Mouse (Mus musculus) heart, postnatal 25 days (tissue): ENCODE data around the gene Gngt2. TPM values are rescaled to one million over a fixed set of nuclear protein-coding genes. Genes with fewer than 3 reads are reported as not detected.

ENCODE experiments used
- DNase-seq: peaks from one replicate; pipeline ENCODE4 v3.0.0; 2022; ENCODE audit warnings: low spot score
- intact Hi-C: fragments of 180-260 bp; cut with DNase I; formaldehyde crosslinking; loops from one replicate; pipeline ENCODE4 v1.15.1; 2025
- total RNA-seq, 2 experiments: library from RNA; stranded (reverse); gene quantifications; 2 replicates each; pipeline ENCODE4 v1.2.3; 2021

Gene Gngt2
- total RNA-seq, 2 experiments from 2014 or later, result 20.6 to 21.9 TPM

DNA sequence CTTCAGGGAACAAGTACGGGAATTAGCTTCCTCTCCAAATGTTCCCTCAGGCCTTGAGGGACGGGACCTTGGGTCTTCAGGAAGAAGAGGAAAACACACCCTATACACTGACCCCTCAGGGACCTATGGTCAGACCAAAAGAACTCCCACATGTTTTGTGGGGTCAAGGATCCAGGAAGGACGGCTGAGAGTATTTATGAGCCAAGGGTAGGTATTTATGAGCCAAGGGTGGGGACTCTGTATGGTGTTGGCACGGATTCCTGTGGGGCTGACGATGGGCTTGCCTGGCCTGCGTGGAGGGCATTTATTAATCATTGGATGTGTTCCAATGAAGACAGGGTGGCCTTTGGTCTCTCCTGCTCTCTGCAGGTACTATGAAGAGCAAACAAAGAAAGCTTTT lies 583 bp upstream of the Gngt2 start:
- DNase-seq, result no peak
- intact Hi-C loops, result no loop called here

DNA sequence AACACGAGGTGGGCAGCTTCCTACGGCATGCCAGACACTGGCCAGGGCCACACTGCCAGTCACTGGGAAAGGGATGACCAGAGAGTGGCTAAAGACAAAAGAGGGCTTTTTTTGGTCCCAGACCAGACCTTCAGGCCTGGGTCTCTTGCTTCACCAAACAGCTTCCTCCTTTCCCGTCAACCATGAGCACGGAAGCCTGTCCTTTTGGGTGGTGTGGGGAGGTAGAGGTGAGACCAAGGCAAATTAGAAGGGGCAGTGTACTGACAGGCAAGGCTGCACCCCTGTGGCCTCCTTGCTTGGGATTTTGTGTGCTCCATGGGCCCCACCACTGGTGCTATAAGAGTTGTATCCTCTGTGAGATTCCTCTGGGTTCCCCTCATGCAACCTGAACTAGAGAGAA lies 1.6 kb downstream of the Gngt2 start:
- intact Hi-C loops, result no loop called here
- no peak for DNase-seq

DNA sequence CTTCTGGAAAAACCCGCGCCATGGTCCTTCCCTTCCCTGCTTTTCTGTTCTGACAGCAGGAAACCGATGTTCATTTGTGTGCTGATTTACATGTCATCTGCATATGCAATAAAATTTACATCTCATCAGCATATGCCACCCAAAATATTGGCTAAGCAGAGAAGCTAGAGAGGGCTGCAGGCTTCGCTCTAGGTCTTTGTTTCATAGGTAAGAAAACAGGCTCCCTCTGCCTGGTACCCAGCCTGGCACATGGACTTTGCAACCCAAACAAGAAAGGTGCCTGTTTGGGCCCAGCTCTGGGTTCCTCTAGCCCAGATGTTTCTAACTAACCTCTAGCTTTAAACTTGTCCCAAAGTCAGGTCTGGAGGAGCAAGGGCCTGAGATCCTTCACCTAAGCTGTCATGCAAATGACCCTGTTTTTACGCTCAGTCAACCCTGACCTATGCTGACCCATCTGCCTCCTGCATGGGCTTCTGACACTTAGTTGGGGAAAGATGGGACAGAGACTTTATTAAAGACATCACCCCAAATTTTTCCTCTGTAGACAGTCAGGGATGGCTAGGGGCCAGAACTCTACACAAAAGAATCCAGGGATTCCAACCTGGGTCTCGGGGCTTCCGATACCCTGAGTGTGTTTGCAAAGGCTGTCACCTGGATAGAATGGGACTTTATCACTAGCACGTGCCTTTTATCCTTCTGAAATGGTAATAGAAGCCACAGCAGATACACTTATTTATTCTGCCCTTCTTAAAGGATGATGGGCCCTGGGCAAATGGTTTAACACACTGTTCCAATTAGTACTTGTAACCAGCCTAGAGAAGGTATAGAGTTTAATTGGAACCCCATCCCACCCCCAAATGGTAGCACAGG lies 2.2 kb downstream of the Gngt2 start:
- no peak for DNase-seq
- intact Hi-C loops, result no loop called here

DNA sequence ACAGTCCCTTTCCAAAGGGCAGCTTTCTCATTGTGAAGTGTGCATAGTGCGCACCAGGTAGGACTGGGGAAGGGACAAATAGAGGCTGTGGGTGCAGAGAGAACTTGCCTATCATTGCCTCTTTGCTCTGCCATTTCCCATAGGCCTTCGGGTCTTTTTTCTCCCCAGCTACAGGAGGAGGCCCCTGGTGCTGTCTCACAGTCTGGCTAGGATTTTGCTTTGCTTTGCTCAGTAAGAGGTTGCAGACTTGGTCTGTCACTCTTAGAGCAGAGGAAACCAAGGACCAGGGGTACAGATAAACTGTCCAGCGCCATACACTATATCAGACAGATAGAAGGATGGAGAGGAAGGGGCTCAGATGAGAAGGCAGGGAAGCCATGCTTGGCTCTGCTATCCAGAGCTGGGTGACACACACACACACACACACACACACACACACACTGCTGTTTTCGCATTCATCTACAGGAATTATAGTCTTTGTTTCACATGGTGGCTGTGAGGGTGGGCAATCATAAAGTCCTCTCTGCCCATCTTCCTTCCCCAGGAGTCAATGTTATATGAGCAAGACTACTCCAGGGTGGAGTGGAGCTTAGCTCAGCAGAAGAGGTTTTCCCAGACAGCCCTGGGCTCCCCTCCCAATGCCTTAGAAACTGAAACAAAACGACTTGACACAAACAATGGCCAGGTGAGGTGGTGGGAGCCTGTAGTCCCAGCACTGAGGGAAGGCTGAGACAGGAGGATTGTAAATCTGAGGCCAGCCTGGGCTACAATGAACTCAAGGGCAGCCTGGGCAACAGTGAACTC lies 3.9 kb downstream of the Gngt2 start:
- intact Hi-C loops, result no loop called here
- DNase-seq, result no peak

DNA sequence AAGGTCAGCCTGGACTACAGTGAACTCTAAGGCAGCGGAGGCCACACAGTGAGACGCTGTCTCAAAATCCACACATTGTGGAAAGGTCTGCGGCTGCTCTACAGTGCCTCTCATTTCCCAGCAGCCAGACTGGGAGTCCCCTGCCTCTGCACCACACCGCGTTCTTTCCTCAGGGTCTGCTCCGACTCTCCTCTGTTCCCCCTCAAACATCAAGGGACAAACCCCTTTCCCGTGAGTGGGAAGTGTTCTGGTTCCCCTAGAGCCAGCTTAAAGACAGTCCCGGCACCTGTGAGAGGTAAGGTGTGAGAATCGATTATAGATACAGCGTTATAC lies 4.4 kb downstream of the Gngt2 start:
- intact Hi-C loops, result no loop called here
- DNase-seq, result no peak

DNA sequence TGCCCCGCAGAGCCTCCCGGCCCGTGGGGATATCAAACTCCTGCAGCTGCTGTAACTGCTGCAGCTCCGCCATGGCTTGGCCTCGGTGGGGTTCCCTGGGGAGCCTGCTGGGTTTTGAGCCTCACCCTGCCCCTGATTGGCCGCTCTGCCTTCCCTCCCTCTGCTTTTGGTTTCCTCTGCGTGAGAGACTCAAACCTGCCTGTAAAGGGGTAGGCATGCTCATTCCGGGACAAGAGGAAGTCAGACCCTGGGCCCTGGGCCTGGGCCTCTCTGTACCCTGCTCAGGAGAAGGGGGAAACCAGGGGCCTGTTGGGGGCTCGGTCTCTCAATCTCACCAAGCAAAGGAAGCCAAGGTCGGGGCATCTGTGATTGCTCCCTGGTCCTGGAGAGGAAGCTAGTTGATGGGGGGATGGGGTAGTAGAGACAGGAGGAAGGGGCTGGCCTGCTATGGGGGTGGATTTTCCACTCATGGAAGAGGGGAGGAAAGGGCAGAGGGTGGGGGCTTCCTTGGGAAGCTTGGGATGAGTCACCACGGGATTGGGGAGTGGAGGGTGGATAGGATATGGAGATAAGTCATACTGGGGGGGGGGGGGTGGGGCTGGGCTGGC lies 5.2 kb downstream of the Gngt2 start, which contains the start of gene Abi3:
TSS of gene Abi3 (minus strand) at position 403 of the 608 bp plus-strand sequence.
- peak; percentile 65 for DNase-seq
- intact Hi-C loops, result no loop called here

DNA sequence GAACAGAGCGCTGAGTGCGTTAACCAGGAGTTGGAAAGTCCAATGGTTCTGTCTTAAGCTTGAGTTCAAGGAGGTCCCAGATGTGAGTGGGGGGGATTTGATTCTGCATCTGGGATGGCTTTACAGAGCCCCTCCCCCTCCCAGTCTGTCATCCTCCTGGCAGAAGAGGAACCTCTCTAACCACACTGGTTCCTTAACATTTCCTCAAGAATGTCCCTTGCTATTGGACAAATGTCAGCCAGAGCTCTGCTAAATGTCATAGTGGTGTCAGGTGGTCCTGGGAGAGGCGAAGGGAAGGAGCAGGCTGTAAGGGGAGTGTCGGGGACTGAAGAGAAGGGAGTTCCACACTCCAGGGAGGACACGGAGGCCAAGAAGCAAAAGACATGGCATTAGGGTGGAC lies 5.9 kb downstream of the Gngt2 start:
- intact Hi-C loops, result no loop called here
- no peak for DNase-seq

DNA sequence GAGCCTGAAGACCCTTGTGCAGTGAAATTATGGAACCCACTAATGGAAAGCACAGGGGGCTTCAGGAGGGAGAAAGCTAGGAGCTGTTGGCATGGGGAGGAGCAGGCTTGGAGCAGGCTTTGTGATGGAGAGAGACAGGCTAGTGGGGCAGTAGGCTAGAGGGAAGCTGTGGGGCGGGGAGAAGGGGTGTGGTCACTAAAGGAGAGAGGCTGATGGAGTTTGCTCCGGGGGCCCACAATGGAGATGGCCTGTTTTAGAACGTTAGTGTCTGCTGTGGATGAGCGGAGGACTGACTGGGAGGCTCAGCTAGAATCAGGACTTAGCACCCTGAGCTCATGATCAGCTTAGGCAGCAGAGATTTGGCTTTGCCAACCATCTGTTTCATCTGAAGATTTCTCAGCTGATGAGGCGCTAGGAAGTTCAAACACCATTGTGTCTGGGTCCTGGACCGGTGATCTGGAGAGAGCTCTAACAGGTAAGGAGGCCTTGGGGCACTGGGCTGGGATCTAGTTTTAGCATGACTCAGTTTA lies 6.5 kb downstream of the Gngt2 start:
- no peak for DNase-seq
- intact Hi-C loops, result no loop called here

DNA sequence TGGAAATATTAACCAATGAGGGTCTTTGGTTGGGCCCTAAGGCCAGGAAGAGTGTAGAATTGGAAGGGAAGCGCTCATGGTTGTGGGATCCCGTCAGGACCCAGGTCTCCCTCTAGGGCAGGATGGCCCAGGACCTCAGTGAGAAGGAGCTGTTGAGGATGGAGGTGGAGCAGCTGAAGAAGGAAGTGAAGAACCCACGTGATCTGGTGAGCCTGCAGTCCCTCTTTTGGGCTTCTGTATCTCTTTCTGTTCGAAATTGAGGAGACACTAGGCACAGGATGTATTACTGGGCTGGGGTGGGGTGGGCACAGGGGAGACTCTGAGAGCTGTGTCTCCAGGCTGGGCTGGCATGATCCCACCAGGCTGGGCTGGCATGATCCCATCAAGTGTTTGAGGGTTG lies 7.9 kb downstream of the Gngt2 start:
- DNase-seq, result no peak
- intact Hi-C loops, result no loop called here

DNA sequence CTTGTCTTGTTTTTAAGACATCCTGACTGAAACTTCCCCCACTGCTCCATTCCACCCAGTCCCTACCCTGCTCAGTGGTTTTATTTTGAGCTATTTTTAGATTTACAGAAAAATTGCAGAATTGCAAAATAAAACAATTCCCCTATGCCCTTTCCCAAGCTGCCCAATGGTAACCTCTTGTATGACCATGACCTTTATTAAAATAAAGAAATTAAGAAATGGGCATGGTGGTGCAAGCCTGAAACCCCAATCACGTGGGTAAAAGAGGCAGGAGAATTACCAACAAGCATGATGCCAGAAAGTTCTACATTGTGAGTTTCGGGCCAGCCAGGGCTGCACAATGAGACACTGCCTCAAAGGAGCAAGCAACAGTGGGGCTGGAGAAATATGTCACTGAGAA lies 13.9 kb downstream of the Gngt2 start:
- DNase-seq, result no peak
- intact Hi-C loops, result loop anchor here (5.0 kb wide), 1 partner anchor 79 kb away; no protein-coding TSS in a partner anchor

DNA sequence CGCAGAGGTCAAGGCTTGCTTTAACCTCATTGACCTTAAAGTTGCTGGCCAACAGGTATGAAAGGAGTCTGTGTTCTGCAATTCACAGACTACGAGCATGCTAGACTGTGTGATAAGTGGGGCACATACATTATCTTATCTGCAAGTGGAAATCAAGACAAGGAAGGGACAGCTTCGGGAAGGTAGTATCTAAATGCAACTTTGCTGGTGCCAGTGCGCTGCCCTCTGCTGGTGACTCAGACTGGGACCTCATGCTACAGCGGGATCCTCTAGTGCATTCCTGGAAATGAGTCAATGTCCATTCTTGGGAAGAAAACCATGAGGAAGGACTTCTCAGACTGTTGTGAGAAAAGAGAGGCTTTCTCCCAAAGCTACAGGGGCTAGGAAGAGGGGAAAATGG lies 16.7 kb downstream of the Gngt2 start:
- DNase-seq, result peak; percentile 33
- intact Hi-C loops, result loop anchor here (1.0 to 5.0 kb wide), 2 partner anchors 24 to 81 kb away; no protein-coding TSS in a partner anchor

DNA sequence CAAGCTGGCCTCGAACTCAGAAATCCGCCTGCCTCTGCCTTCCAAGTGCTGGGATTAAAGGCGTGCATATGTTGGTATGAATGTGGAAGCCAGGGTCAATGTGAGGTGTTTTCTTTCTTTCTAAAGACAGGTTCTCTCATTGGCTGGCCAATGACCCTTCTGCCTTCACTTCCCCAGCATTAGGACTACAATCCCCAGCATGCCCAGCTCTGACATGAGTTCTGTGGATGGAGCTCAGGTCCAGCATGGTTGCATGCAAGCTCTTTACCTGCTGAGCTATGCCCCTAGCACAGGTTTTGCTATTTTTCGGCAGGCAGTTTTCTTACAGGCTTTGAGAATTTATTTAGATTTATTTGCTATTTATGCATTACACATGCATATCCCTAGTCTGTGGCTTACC lies 20.3 kb downstream of the Gngt2 start:
- intact Hi-C loops, result loop anchor here (5.0 kb wide), 1 partner anchor 170 kb away; no protein-coding TSS in a partner anchor
- no peak for DNase-seq

DNA sequence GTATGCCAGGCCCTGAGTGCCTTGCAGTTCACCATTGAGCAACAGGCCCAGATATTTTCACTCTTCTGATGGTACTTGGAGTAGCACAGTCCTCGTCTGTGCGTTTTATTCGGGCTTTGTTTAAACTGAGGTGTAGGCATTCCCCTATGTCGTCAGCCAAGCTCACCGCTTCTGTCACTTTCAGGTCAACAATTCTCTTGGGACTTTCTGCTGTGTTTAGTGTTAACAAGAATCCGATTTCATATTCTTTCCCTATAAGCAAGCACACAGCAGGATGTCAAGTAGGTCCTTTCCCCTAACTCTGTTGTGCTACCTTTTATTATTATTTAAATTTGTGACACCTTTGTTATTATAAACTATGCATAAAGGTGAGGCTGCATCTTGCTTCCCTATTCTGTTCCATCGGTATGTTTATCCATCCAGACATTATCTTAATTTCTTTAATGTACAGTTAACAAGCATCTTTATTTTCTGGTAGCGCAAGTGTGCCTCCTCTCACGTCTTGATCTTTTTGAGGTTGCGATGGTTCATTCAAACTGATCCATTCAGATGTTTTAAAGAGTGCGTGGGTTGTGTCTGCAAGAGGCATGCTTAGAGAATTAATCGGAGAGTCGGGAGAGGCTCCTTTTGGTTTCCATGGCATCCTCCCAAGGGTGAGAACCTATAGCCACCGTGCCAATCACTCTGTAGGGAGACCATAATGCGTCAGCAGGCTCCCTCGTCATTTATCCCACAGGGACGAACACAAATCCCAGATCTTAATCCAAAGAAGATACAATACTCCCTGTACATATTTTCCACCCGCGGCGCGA lies 20.9 kb downstream of the Gngt2 start:
- intact Hi-C loops, result loop anchor here (5.0 kb wide), 1 partner anchor 171 kb away; no protein-coding TSS in a partner anchor
- DNase-seq, result no peak

DNA sequence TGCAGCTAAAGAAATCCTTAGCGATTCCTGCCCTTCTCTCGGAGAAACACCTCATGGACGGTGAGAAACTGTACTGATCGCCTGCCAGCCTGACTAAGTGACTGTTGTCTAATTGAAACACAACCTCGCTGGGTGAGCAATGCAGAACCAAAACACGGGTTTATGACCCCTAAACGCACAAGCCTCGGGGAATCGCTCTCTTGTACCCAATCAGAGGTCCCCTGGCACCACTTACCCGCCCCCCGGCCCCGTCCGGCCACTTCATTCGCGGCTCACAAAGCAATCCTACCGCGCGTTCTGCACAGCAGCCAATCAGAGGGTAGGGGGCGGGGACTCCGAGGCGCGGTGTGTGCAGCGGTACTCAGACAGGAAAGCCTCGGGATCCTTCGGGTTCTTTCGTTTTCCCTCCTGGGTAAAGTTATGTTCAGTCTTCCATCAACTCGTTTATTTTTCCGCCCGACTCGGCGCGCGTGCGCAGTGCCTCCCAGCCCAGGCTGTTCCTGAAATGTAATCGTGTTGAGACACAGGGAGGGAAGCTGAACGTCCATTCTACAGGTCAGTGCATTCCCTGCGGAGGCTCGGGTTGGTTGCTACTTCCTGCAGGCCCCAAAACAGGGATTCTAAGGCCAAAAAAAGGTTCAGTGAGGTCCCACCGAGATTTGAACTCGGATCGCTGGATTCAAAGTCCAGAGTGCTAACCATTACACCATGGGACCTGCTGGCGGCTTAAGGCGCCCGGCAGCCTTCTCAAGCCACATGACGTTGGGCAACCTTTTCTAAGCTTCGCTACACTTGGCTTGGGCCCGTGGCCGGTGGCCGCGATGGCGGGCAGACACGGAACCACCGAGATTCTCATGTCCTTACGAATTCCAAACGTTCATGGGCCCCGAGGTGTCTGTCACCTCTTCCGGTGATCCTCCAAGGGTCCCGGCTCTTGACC lies 21.8 kb downstream of the Gngt2 start:
- DNase-seq, result peak; percentile 95
- intact Hi-C loops, result loop anchor here (5.0 kb wide), 1 partner anchor 171 kb away; no protein-coding TSS in a partner anchor

DNA sequence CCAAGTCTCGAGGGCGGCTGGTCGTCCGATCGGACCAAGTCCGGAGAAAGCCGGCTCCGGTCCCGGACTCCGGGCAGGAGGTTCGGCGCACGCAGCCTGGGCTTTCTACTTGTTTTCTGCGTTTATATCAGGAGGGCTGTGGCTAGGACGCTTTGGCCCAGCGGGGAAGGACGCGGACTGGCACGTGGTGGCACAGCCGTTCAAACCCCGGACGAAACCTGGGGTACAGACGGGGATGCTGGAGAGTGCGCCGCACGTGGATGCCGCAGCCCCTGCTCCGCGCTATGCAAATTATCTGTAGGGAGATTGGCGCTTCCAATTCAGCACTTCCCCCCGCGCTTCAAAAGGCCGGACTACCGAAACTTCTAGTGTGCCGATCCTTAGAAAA lies 22.4 kb downstream of the Gngt2 start:
- intact Hi-C loops, result loop anchor here (5.0 kb wide), 1 partner anchor 172 kb away; no protein-coding TSS in a partner anchor
- DNase-seq, result no peak

DNA sequence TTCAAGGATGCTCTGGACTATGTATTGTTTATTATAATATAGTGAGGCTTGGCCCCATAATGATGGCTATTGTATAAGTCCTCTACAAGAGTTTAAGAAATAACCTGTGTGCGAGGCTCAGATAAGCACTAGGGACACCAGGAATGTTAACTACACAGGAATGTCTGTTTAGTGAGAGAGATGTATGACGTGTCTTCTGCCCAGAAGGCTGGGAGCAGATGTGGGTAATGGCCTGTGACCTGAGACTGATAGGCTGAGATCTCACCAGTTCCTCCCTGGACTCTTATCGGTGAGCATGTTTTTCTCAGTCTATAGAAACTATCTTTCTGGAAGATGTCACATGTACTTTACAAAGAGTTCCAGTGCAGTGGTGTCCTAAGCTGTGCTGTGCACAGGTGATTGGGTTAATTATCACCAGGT lies 23.1 kb downstream of the Gngt2 start:
- intact Hi-C loops, result no loop called here
- DNase-seq, result no peak

DNA sequence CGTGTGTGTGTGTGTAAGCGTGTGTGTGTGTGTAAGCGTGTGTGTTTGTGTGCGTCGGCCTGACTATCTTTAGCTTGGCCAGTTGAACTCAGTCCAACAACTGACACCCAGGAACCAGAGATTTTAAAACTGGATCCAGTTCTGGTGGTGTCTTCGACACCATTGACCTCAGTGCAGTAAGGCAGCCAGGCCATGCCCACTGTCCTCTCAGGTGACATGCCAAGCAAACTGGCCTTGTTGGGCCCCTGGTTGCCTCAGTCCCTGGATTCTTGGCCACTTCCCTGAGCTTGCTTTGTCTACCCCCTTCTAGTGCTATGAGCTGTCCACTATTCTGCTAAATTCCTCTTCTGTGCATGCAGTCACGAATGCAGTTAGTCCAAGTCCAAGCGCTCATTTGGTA lies 24.4 kb downstream of the Gngt2 start:
- DNase-seq, result no peak
- intact Hi-C loops, result no loop called here

DNA sequence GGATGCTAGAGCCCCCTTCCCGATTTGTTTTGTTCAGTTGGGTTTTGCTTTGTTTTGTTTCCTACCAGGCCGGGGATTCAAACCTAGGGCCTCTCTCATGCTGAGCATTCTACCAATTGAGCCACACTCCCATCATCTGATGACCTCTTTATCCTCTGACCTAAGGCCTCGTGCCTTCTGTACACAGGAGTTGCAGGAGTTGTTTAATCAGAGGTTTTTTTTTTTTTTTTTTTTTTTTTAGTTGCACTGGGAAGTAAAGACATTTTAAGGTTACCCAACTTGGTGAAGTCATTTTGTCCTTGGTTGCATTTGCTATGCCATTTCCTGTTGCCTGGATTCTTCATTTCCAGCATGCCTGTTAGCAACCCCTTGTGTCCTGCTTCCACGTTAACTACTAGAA lies 32.4 kb downstream of the Gngt2 start:
- no peak for DNase-seq
- intact Hi-C loops, result no loop called here
